Mouse (Mus musculus) stomach, embryonic 14.5 days (tissue): ENCODE data around the gene Appl2. TPM values are rescaled to one million over a fixed set of nuclear protein-coding genes. Genes with fewer than 3 reads are reported as not detected.

Source experiments
- ATAC-seq: fragments of 200-750 bp; cut with Nextera tagmentation; 2 replicates; pipeline ENCODE4 v1.8.0; 2017; ENCODE audit warnings: low read depth, moderate TSS enrichment; ENCODE audit not compliant: insufficient number of reproducible peaks, insufficient read depth, low FRiP score
- H3K27ac ChIP-seq: fragments of 300-500 bp; sonication (generic); 2 replicates; pipeline ENCODE4 v1.5.1; 2014; ENCODE audit warnings: mild to moderate bottlenecking, low read length, moderate library complexity, mixed read lengths
- H3K27me3 ChIP-seq: fragments of 300-500 bp; sonication (generic); 2 replicates; pipeline ENCODE4 v1.6.1; 2014; ENCODE audit warnings: low read length, control low read depth, mixed read lengths; ENCODE audit not compliant: control insufficient read depth, insufficient read depth
- H3K36me3 ChIP-seq: fragments of 300-500 bp; sonication (generic); 2 replicates; pipeline ENCODE4 v1.6.1; 2014; ENCODE audit warnings: mild to moderate bottlenecking, control low read depth, low read length, moderate library complexity, mixed read lengths; ENCODE audit not compliant: control insufficient read depth, insufficient read depth
- H3K4me1 ChIP-seq: fragments of 300-500 bp; sonication (generic); 2 replicates; pipeline ENCODE4 v1.6.1; 2014; ENCODE audit warnings: low read length, control low read depth, mixed read lengths; ENCODE audit not compliant: control insufficient read depth, insufficient read depth
- H3K4me2 ChIP-seq: fragments of 300-500 bp; sonication (generic); replicated peaks from 2 replicates; pipeline ENCODE4 v1.6.1; 2014; ENCODE audit warnings: low read depth, low read length, control low read depth
- H3K4me3 ChIP-seq: fragments of 300-500 bp; sonication (generic); 2 replicates; pipeline ENCODE4 v1.5.1; 2014; ENCODE audit warnings: low read depth, low read length, control low read depth
- H3K9ac ChIP-seq: fragments of 300-500 bp; sonication (generic); replicated peaks from 2 replicates; pipeline ENCODE4 v1.6.1; 2014; ENCODE audit warnings: low read depth, mild to moderate bottlenecking, control low read depth, low read length, moderate library complexity, mixed read lengths
- H3K9me3 ChIP-seq: fragments of 300-500 bp; sonication (generic); 2 replicates; pipeline ENCODE4 v1.6.1; 2016; ENCODE audit warnings: low read depth, low read length, control low read depth; ENCODE audit not compliant: control insufficient read depth
- WGBS: fragments of 180-500 bp; shearing (Covaris S2); extraction: QIAGEN DNeasy Blood & Tissue Kit; methylation state at CpG from one replicate; pipeline ENCODE4 v1.1.7; 2014; 5-methylcytosine and 5-hydroxymethylcytosine counted together
- polyA plus RNA-seq: library from polyadenylated mRNA; unstranded; fragments of >200 nt; fragmentation: Nextera tagmentation; extraction: Ambion mirVana; gene quantifications from 2 replicates; pipeline ENCODE4 v1.2.1, GENCODE M21; 2014

Gene Appl2
- polyA plus RNA-seq, 1 experiment from 2014 or later: 54.0 TPM

GRCm38 (mm10) chr10:83612648-83613215 is 35.8 kb downstream of the Appl2 start:
- peaks cover 33% of the 10 kb centered on the region; the same call in 1 of the 2 replicates for H3K36me3 ChIP-seq
- WGBS: 90% methylated on average over 14 of the region's 14 CpGs

GRCm38 (mm10) chr10:83611863-83612262 is 36.7 kb downstream of the Appl2 start:
- Histone ChIP-seq H3K4me3 (no peak overlapping the region), H3K36me3 (peaks cover 33% of the 10 kb centered on the region; the same call in 1 of the 2 replicates), H3K27me3 (no peaks in the 10 kb centered on the region), H3K4me2 (no peak overlapping the region), H3K4me1 (no peaks in the 10 kb centered on the region), H3K27ac (no peak overlapping the region), H3K9me3 (no peaks in the 10 kb centered on the region), H3K9ac (no peak overlapping the region)
- ATAC-seq: no peak
- WGBS: 93% methylated on average over 5 of the region's 5 CpGs

More at GRCm38 (mm10) chr10:83612648-83613215, 35.8 kb downstream of the Appl2 start:
- Histone ChIP-seq H3K27ac (no peak overlapping the region), H3K9me3 (no peaks in the 10 kb centered on the region), H3K4me3 (no peak overlapping the region), H3K4me2 (no peak overlapping the region), H3K27me3 (no peaks in the 10 kb centered on the region), H3K4me1 (no peaks in the 10 kb centered on the region), H3K9ac (no peak overlapping the region)
- no peak for ATAC-seq

GRCm38 (mm10) chr10:83610518-83610917 is 38.0 kb downstream of the Appl2 start:
- H3K27ac ChIP-seq: no peak overlapping the region
- peaks cover 36% of the 10 kb centered on the region for H3K36me3 ChIP-seq
- H3K4me2 ChIP-seq: no peak overlapping the region
- H3K4me3 ChIP-seq: no peak overlapping the region
- no peaks in the 10 kb centered on the region for H3K9me3 ChIP-seq
- H3K9ac ChIP-seq: no peak overlapping the region
- H3K4me1 ChIP-seq: no peaks in the 10 kb centered on the region
- 94% methylated on average over 7 of the region's 7 CpGs for WGBS
- H3K27me3 ChIP-seq: no peaks in the 10 kb centered on the region
- no peak for ATAC-seq

GRCm38 (mm10) chr10:83608596-83608995 is 39.9 kb downstream of the Appl2 start:
- WGBS: 80% methylated on average over 8 of the region's 8 CpGs
- Histone ChIP-seq H3K27ac (no peak overlapping the region), H3K4me1 (no peaks in the 10 kb centered on the region), H3K4me2 (no peak overlapping the region), H3K9me3 (no peaks in the 10 kb centered on the region), H3K27me3 (no peaks in the 10 kb centered on the region), H3K36me3 (peaks cover 48% of the 10 kb centered on the region), H3K9ac (no peak overlapping the region), H3K4me3 (no peak overlapping the region)
- no peak for ATAC-seq

GRCm38 (mm10) chr10:83607111-83607510 is 41.4 kb downstream of the Appl2 start:
- Histone ChIP-seq H3K27me3 (no peaks in the 10 kb centered on the region), H3K9me3 (no peaks in the 10 kb centered on the region), H3K27ac (no peak overlapping the region), H3K36me3 (peaks cover 52% of the 10 kb centered on the region), H3K4me2 (no peak overlapping the region), H3K4me1 (no peaks in the 10 kb centered on the region), H3K4me3 (no peak overlapping the region), H3K9ac (no peak overlapping the region)
- ATAC-seq: no peak
- 92% methylated on average over 3 of the region's 3 CpGs for WGBS

- Histone ChIP-seq H3K27ac (no peak overlapping the region), H3K9me3 (no peaks in the 10 kb centered on the region), H3K4me3 (no peak overlapping the region), H3K4me1 (no peaks in the 10 kb centered on the region), H3K4me2 (no peak overlapping the region), H3K36me3 (peaks cover 52% of the 10 kb centered on the region), H3K27me3 (no peaks in the 10 kb centered on the region), H3K9ac (no peak overlapping the region)
- ATAC-seq: no peak
- WGBS: 81% methylated on average over 8 of the region's 8 CpGs
Observed at GRCm38 (mm10) chr10:83605637-83606183, 42.8 kb downstream of the Appl2 start.

- H3K27ac ChIP-seq: no peak overlapping the region
- no peak overlapping the region for H3K4me2 ChIP-seq
- no peaks in the 10 kb centered on the region for H3K4me1 ChIP-seq
- H3K4me3 ChIP-seq: no peak overlapping the region
- no peaks in the 10 kb centered on the region for H3K9me3 ChIP-seq
- 87% methylated on average over 10 of the region's 10 CpGs for WGBS
- no peak overlapping the region for H3K9ac ChIP-seq
- peaks cover 59% of the 10 kb centered on the region for H3K36me3 ChIP-seq
- no peaks in the 10 kb centered on the region for H3K27me3 ChIP-seq
- ATAC-seq: no peak
Observed at GRCm38 (mm10) chr10:83603956-83604564, 44.5 kb downstream of the Appl2 start.

GRCm38 (mm10) chr10:83600650-83601049 is 47.9 kb downstream of the Appl2 start:
- Histone ChIP-seq H3K27me3 (no peaks in the 10 kb centered on the region), H3K9me3 (no peaks in the 10 kb centered on the region), H3K4me3 (no peak overlapping the region), H3K27ac (no peak overlapping the region), H3K4me2 (no peak overlapping the region), H3K4me1 (no peaks in the 10 kb centered on the region), H3K36me3 (peaks cover 61% of the 10 kb centered on the region), H3K9ac (no peak overlapping the region)
- 83% methylated on average over 11 of the region's 11 CpGs for WGBS
- ATAC-seq: no peak
